Mouse (Mus musculus) cerebellum, adult 9-11 months (tissue): ENCODE data around the gene Nmnat3.

Experiments used
- DNase-seq: peaks from one replicate; pipeline ENCODE4 v3.0.0; 2022

Gene Nmnat3

GRCm38 (mm10) chr9:98367333-98367962 is 80.2 kb downstream of the Nmnat3 start:
- no peak for DNase-seq

DNA sequence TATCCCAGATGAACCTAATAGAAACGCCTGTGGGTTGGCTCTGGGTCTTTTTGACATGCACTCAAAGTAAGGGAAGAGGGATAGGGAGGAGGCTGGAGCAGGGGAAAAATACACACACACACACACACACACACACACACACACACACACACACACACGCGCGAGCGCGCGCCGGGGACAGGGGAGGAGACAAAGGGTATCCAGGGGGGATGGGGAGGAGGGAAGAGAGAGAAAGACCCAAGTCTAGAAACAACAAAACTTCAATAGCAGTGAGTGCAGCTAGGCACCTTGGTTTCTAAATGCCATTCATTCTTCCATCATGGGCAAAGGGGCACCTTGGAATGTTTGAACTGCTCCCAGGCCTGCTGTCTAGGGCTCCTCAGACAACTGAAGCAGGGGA is 82.5 kb downstream of the Nmnat3 start:
- DNase-seq: no peak

DNA sequence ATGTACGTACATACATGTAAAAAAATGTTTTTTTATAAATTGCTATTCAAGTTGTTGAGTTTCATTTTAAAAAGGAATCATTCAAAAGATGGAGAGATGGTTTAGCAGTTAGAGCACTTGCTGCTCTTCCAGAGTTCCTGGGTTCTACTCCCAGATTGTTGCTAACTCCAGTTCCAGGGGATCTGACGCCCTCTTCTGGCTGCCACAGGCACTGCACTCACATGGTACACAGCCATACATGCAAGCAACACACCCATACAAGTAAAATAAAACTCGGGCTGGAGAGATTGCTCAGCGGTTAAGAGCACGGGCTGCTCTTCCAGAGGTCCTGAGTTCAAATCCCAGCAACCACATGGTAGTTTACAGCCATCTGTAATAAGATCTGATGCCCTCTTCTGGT is 86.1 kb downstream of the Nmnat3 start:
- DNase-seq: no peak

GRCm38 (mm10) chr9:98374897-98375296 is 87.7 kb downstream of the Nmnat3 start:
- DNase-seq: no peak

DNA sequence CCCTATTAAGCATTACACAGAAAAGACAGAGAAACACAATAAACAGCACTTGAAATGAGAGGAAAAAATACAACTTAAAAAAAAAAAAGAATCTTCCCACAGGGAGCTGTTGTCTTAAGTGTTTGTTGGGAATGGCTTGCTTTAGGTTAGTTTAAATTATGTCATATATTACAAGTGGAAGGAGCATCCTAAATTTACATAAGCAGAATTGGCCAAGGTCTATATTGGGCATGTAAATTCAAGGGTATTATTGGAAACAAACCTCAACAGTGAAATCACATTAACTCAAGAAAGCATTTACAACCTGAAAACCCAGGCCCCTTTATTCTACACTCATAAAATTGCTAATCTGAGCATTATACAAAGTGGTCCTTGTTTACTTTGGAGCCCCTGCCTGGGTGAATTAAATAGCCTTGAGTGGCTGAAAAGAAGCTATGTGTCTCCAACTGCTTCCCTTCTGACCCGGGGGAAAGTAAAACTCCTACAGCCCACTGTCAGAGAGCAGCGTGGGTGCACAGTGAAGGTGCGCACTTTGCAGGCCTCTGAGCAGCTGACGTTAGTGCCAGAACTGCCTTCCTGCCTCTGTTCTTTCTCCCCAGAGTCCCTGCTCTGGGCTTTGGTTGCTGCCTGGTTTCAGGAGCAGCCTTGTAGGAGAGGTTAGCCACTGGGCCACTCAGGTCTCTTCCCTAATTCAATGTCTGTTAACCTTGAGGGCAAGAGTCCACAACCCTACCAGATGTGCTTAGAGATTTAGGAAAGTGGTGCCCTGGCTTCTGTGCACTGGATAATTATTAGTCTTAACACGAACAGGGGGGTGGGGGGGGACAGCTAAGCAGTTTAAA is 88.3 kb downstream of the Nmnat3 start:
- no peak for DNase-seq

- DNase-seq: no peak
These were observed 92.5 kb downstream of the Nmnat3 start for GRCm38 (mm10) chr9:98379736-98380135.

DNA sequence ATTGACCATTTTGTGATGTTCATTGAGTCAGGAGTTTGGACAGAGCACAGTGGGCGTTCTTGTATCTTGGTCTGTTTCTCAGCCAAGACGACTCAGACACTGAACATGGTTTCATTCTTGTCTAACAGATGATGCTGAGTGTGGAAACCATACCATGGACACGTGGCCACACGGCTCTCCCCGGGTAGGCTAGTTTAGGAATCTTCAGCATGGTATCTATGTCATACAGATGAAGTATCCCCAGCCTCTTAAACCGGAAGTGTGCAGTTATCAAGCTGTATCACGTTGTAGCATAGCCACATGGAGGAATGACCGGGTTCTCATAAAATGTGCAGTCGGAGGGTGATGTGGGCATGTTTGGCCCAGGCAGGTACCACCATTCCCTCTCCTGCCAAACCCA is 93.4 kb downstream of the Nmnat3 start:
- no peak for DNase-seq

- DNase-seq: no peak
These were observed 100.8 kb downstream of the Nmnat3 start for GRCm38 (mm10) chr9:98387741-98388632.

- DNase-seq: no peak
These were observed 101.4 kb downstream of the Nmnat3 start for GRCm38 (mm10) chr9:98388633-98388965.

GRCm38 (mm10) chr9:98393496-98393895 is 106.3 kb downstream of the Nmnat3 start:
- no peak for DNase-seq

DNA sequence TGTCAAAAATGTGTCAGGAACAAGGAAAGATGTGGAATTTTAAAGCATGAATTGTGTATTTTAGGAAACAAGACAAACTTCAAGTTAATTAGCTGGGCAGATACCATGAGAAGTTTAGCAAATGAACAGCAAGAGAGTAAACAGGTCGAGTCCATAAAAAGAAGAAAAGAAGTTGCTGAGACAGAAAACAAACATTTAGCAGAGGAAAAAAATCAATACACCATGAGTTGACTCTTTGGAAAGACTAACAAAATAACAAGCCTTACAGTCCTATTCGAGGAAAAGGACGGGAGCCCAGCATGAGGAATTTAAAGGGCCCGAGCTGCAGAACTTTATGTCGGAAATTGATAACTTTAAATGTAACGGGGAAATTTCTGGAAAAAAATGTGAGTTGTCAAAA is 110.0 kb downstream of the Nmnat3 start:
- no peak for DNase-seq

- DNase-seq: no peak
These were observed 110.6 kb downstream of the Nmnat3 start for GRCm38 (mm10) chr9:98397866-98398265.

DNA sequence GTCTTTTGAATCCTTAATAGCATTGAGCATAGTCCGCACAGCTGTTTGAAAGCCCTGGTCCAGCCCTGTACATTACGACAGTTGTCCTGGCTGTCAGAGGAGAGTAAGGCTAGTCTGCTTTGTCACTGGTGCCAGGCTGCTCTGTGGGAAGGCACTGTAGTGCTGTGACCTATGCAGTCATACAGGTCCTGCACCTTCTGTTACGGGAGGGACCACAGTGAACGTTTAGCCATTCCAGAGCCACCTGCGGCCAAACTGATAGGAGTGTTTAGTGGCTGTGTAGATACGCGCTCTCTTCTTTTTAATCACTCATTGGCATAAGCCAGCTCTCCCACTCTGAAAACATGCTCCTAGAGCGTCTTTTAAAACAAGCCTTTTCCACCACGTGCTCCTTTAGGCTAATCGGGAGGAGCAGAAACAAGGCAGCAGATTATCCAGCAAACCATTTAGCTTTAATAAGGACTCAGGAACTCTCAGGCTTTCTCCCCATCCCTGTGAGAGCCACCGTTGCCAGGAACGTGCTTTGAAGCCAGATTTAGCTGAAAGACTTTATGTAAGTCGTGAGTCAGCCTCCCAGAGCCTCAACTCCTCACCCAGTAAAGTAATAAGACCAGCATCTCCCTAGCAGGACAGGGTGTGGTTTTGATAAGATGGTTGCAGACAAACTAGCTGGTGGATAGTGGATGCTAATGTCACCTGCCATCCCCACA is 113.1 kb downstream of the Nmnat3 start:
- peak; percentile 6 for DNase-seq

- DNase-seq: no peak
These were observed 114.4 kb downstream of the Nmnat3 start for GRCm38 (mm10) chr9:98401611-98402010.

DNA sequence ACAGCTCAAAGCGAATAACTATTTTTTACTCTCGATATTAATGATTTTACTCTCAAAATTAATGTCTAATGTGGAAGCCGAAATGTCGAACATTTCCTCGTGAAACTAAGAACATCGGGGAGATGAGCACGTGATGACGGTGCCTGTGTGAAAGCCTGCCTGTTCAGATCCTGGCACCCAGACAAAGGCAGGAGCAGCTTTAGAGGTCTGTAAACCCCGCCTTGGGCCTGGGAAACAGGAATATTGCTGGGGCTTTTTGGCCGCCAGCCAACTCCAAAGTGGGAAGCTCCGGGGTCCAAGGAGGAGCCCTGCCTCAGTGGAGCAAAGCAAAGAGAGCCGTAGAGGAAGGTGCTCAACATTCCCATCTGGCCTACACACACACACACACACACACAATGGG is 120.5 kb downstream of the Nmnat3 start:
- DNase-seq: no peak

GRCm38 (mm10) chr9:98409137-98409536 is 121.9 kb downstream of the Nmnat3 start:
- peak; percentile 18 for DNase-seq

- DNase-seq: no peak
These were observed 128.2 kb downstream of the Nmnat3 start for GRCm38 (mm10) chr9:98415427-98415826.

GRCm38 (mm10) chr9:98417919-98418318 is 130.7 kb downstream of the Nmnat3 start:
- no peak for DNase-seq

DNA sequence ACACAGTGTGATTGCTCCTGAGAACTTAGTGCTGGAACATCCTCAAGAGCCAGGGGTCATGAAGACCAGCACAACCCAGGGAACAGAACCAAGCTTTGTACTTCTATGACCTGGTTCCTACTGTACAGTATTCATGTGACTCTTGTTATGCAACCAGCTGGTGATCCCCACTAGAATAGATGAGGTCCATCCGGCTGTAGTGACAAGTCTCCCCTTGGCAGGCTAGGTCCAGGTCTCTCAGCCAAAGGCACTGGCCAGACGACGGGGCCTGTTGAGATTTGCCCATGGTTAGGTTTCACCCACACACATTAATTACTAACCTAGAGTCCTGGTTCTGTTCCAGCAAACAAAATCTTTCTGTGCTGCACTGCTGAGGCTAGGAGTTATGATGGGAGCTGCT is 131.1 kb downstream of the Nmnat3 start:
- DNase-seq: no peak

GRCm38 (mm10) chr9:98420666-98421065 is 133.4 kb downstream of the Nmnat3 start:
- DNase-seq: no peak

GRCm38 (mm10) chr9:98421903-98422302 is 134.7 kb downstream of the Nmnat3 start:
- DNase-seq: no peak

DNA sequence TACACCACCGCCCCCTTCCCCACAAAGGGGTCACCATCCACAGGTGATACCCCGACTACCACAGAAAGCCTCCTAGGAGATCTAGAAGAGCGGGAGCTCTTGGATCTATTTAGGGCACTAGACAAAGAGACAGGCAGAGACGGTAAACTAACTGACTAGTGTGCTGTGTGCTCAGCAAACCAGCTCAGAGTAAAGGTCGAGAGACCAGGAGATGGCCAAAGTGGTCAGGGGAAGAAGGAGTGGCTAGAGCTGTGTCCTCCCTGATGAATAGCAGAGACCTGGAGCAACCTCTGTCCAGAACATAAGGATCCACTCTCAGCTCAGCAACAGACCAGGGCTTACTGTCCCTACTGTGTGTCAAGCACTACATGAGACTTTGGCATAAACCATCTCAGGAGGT is 135.4 kb downstream of the Nmnat3 start, which contains the start of gene Rbp1:
TSS of gene Rbp1 (plus strand) at position 306 of the 400 bp plus-strand sequence.
- no peak for DNase-seq

DNA sequence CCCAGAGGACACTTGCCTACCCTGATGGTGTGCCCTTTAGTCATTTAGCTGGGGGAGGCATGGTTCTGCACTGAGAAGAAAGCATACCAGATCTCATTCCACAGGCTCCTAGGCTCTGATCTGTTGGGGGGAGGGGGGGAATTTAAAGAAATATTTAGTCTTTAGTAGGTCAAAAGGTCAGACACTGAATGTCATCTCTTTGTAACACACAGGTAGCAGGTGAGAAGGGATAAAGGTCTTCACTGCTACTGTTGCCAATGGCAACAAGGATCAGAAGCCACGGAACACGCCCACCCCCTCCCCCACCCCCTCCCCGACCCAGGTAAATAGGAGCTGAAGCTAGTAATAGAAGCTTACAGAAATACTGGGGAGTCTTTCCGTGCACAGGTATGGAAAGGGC is 136.5 kb downstream of the Nmnat3 start:
- no peak for DNase-seq
